Mouse (Mus musculus) ES-CJ7 (cell line): ENCODE data around the gene Lmf1.
A peak's percentile ranks its signal among the peaks of the same experiment; 100 is the strongest.

Experiments used
- DNase-seq: peaks from one replicate; pipeline ENCODE4 v3.0.0; 2011; ENCODE audit warnings: low read depth, low spot score

Gene Lmf1

DNA sequence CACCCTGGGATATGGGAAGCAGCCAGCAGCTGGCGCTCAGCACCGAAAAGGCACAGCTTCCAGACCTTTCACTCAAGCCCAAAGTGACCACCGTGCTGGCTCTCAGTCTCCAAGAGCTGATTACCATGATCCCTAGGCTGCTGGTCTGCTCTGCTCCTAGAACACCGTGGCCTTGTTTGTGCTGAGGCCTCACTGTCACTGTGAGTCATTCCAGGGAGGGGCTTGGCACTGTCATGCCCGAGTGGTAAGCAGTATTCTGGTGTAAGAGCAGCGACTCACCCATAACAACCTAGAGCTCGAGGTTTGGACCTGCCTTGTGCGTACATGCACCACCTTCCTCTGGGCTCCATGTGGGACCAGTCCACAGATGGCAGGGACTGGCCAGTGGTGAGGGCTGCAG lies 63.1 kb downstream of the Lmf1 start:
- no peak for DNase-seq

DNA sequence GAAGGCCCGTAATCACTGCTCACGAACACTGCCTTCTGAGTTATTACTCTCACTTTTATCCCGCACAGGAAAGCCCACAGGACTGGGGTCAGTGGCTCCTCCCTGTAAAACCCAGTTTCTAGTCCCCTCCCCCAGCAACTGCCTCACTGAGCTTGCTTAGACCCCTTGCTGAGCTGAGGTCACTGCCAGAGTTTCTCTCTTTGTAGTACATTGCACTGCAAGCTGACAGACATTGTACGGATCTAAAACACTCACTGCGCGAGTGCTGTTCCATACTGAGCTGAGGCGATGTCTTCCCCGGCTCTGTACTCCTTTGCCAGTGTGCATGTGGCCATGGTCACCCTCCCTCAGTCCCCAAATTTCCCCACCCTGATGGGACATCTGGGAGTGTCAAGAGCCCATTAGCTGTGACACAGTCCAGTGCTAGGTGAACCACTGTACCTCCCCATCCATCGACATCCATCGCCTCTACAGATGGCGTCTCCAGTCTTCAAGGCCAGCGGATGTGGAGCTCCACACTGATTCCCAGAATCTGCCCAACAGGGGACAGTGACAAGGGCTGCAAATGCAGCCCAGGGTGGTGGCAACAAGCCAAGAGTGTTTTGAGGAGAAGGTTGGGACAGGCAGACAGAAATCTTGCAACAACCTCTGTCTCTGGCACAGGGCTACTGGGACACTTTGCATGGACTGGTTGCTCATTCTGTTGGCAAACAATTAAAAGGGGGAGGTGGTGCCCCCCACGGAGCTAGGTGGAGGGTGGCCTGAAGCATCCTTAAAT lies 64.8 kb downstream of the Lmf1 start:
- DNase-seq, result peak; percentile 31

DNA sequence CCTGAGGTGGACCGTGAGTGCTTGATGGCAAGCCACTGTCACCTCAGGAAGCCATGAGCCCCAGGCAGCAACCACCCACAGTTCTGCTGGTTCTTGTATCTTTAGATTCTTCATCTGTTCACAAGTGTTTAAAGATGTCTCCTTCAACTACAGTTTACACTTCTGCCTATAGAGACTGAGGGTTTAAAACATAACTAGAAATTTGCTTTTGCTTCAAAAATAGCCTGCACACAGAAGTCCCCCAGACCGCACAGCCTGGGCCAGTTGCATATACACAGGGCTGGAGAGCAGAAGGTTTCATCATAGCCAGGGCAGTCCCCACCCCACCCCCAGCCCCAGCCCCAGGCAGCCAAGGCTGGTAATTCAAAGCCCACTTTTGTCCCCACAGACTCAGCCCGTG lies 65.9 kb downstream of the Lmf1 start:
- no peak for DNase-seq

DNA sequence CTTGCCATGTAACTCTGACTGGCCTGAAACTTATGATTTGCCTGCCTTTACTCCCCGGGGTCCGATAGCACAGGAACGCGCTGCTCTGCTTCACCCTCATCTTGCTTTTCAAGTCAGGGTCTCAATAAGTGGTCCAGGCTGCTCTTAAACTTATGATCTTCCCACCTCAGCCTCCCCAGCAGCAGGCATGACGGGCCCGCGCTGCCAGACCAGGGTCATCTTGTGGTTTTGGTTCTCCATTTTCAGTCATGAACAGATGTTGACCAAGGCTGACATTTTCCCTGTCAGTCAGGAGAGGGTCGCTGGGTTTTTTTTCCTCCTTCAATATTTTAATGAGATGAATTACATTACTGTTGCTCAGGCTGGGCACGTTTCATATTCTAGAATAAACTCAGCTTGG lies 66.8 kb downstream of the Lmf1 start:
- no peak for DNase-seq

DNA sequence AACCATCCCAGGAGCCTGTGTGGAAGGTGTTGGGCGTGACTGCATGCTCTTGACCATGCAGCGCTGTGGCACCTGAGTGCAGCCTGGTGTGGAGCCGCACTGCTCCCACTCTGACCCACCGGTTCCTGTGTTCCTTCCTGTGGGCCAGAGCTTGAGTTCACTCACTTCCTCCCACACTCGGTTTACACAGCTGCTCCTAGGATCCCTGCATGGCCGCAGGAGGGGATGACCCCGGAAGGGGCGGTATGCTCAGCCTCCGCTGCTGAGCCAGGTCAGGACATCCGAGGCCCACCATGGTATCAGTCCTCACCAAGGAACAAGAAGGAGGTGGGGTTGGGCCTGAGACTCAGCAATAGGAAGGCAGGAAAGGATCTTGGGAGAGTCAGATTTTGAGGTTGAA lies 69.0 kb downstream of the Lmf1 start:
- DNase-seq, result no peak

DNA sequence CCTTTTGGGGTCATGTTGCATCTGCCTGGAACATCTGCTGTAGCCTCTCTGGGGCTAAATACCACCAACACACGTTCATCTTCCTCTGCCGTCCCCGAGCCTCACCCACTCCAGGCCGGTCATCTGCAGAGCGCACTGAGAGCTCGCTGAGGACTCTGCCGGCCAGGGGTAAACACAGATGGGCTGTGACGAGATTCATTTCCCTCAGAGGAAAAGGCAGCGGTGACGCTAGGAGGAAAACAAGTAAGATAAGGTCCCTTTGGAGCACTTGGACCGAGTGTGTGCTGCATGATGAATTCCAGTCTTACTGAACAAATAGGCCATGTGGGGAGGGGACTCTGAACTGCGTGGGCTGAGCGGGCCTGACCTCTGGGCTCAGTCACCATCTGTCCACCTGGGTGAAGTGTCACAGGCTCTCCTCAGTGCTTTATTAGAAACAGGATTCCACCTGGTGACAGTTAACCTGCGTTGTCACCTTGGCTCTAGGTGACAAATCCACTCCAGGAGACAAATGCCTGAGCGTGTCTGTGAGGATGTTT lies 69.9 kb downstream of the Lmf1 start:
- no peak for DNase-seq

DNA sequence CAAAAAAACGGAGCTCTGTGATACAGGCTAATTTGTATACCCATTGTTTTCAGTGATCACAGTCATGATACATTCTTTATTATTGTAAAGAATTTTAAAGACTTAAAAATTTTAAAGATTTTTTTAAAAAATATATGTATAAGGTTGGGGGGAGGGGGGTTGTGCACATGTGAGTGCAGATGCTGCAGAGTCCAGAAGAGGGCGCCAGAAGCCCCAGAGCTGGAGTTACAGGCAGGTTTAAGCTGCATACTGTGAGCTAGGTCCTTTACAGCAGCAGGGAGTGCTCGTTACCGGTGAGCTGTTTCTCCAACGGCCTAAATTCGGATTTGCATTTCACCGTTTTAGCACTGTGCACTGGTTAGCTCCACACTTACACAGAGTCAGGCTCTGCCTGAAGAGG lies 71.8 kb downstream of the Lmf1 start:
- DNase-seq, result peak; percentile 22

DNA sequence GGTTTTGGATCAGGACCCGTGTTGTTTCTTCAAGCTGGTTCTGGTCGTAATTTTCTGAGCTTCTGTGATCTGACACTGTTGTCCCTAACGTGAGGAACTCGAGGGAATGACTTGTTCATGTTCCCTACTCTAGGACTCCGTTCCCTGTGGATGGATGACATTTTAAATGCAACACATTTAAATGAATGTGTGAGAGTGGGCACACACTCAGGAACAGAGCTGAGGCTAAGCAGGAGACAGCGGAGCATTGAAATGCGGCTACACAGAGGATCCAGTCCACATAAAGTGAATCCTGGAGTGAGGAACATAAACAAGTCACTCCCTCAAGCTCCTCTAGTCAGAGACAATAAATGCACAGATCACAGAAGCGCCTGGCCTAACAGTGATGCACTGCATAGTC lies 73.4 kb downstream of the Lmf1 start:
- no peak for DNase-seq

DNA sequence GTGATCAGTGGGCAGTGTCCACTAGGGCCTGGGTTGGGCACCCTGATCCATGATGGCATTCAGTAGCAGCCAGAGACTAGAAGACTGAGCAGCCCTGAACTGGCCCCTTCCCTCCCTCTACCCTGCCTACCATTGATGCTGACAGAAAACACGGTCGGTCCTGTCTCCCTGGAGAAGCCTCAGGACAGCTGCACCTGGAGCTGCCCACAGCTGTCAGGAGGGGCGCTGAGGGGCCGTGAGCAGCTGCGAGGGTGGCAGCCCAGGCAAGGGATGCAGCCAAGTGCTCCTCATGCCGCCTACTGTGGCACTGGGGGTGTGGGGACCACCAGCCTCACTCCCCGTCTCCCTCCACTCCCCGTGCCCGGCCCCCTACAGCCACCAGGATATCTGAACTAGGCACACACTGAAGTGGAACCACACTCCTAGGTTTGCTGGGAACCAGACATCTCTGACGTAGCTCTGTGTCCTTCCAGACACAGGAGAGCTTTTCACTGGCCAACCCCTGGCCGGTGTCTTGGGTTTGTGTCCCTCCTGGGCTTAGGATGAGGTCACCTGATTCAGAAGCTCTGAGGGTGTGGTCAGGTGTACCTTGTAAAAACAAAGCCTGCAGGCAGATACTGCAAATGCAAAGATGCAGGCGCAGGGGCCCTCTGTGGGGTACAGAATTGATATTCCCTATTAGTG lies 77.4 kb downstream of the Lmf1 start:
- DNase-seq, result no peak

DNA sequence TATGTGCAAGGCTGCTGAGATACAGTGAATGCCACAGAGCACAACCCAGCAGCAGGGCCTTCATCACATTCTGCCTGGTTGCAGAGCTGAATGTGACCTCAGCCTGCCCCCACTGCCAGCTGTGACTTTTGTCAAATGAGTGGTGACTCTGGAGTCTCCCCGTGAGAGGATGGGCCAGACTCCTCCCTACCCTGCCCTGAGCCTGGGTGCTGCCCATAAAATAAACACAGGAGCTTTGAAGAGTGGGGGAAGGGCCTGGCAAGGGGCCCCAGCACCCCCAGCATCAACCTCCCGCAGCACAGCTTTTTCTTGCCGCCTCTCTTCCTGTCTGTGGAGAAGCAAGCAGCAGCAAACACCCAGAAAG lies 77.9 kb downstream of the Lmf1 start:
- DNase-seq, result no peak

DNA sequence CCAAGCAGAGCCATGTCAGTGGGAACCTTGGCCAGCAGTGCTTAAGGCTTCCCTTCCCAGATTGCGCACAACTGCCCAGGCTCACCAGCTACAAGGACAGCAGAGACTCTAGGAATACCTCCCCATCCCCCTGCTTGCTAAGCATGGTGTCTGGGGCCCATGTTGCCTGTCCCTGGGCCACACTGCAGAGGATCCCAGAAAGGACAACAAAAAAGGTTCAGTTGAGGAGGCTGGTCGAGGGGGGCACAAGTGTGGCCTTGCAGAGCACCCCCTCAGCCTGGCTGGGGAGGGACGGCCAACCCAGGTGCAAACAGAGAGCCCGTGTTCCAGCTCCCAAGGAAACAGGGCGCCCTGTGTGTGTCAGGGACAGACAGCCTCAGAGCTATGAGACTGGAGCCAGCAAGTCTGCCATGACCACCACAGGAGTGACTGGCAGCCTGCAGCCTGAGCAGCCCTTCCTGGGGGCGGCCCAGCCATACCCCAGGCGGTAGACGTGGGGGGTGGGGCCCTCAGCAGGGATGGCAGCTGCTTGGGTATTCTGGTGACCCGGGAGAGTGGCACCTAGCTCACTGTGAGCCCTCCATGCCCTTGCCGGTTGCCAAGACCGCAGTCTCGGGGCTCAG lies 84.4 kb downstream of the Lmf1 start:
- DNase-seq, result no peak

DNA sequence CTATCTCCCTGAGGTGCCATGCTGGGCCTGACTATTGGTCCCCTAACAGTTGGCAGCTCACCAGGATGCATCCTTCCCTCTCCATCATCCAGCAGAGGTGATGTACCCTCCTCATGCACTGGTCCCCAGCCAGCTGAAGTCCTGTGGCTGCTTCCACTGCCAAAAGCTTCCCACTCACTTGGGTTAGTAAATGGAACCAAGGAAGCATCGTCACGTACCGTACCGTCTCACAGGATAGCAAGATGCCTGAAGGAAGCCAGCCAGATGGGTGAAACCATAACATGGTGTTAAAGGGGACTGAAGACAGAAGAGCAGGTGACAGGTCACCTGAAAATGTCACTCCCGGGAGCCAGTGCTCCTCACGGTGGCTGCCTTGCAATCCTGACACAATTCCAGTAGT lies 86.6 kb downstream of the Lmf1 start:
- DNase-seq, result no peak

DNA sequence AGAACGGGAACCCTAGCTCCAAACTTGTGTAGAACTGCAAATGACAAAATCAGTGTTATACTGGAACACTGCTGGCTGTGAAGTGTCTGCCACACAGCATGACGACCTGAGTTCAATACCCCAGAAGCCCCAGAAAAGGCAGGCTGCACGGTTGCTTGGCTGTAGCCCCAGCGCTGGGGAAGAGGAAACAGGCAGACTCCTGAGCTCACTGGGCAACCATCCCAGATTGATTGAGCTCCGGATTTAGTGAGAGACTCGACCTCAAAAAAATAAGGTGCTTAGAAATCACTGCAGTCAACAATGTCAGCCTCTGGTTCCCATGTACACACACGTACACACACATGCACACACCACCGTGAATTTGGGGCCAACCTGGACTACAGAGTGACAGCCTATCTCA lies 87.0 kb downstream of the Lmf1 start:
- no peak for DNase-seq

DNA sequence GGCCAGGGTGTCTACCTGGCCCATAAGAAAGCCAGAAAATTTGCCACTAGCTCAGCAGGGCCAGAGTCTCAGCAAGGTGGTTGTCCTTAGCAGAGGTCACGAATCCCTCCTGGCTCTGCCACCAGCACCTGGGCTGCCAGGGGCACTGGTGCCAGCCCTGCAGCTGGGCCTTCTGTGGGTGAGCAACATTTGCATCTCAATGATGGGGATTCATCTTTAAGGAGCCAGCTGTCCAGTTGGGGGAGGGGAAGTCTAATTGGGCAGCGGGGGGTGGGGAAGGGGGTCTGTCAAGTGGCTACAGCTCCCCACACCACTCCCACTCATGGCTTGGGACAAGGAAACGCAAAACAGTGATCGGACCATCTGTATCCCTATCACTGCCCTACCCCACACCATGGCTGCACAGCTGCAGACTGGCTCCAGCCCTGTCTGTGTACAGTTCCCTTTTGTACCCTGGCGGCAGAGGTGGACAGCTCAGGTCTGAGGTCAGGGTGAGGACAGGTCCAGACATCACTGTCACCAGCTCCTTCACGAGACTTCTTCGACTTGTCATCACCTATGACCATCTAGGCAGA lies 89.7 kb downstream of the Lmf1 start:
- no peak for DNase-seq

DNA sequence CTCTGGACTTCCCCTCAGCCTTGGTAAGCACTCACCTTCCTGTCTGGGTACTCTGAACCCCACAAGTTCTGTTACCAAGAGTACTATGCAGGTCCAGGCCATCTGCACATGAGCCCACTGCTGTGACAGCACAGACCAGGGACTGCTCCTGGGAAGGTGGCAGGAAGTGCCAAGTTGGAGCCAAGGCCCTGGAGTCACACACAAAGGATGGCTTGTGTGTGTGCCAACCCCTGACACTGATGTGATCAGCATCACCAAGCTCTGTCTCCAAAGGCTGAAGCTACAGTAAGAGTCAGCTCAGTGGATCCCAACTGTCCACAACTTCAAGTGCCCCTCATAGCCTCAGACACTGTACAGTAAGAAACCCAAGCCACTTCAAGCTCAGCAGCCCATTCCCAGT lies 94.1 kb downstream of the Lmf1 start:
- no peak for DNase-seq

DNA sequence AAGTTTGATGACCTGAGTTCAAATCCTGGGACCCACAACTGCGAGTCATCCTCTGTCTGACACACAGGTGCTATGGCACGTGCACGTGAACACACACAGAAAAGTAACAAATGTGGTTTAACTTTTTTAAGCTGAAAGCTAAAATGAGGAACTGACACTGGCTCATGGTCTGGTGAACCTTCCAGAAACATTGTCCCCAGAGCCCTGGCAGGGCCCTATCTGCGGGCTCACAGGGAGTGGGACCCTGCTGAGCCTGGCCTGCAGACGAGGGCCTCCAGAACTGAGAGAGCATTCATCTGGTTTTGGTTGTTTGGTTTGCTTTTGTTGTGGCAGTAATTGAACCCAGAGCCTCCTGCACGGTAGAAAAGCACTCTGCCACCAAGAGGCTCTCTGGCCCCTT lies 99.1 kb downstream of the Lmf1 start:
- DNase-seq, result no peak

DNA sequence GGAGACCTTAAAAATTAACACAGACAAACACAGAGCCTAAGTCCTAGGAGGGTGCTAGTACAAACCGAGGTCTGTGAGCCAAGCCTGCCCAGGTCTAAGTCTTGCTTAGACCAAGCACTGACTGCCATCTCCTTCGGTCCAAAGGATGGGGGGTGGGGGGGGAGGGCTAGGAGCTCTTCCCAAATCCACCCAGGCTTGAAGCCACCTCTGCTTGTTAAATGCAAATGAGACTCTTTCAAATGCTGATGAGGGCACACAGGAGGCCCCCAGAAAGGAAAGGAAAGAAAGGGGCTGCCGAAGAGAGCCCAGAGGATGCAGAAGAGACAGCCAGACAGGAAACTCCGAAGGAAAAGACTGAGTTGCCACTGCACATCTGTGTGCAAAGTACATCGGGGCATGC lies 100.9 kb downstream of the Lmf1 start:
- peak; percentile 90 for DNase-seq

DNA sequence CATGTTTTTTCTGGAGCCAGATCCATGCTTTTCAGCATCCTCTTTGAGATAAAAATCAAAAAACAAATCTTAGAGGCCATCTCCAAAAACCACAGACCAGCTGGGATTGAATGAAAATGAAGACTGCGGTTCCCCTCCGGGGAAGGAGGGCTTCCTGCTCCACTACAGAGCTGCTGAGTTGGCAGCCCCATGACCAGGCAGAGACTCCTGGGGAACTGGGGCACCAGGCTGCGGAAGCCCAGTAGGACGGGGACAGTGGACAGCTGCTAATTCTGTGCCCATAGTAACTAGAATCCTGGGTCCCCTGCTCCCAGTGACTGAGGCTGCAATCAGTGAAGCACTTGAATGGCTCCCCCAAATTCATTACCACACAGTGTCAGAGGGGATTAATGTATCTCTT lies 102.8 kb downstream of the Lmf1 start:
- no peak for DNase-seq

DNA sequence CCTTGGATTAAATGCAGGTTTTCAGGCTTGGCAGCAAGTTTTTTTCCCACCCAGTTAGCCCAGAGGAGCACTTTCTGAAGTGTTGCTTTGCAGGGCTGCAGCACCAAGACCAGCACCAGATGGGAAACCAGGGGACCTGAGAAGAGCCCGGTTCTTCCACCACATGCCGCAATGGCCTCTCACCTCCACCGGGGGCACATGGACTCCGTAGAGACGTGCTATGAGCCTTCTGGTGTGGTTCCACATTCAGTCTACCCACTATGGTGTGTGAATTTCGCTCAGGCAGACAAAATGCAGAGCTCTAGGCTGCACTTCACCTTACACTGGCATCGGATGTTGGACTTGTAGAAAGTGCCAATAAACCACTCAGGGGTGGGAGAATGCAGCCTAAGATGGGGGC lies 107.4 kb downstream of the Lmf1 start:
- DNase-seq, result peak; percentile 45

DNA sequence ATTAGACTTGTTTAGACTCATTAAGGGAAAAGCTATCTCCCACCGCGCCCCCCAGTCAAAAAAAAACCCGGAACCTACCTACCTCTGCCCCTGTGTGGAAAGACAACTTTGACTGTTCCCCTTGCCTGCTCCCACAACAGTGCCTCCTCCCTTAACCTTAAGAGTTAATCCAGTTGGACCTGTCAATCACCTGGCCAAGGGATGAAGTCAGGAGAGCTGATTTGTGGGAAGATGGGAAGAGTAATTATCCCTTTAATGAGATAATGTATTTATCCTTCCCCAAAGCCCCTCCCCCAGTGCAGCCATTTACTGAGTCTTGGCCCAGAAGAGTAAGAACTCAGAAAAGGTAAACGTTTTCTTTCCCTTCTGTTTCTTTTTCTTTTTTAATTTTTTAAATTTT lies 110.0 kb downstream of the Lmf1 start:
- DNase-seq, result no peak

DNA sequence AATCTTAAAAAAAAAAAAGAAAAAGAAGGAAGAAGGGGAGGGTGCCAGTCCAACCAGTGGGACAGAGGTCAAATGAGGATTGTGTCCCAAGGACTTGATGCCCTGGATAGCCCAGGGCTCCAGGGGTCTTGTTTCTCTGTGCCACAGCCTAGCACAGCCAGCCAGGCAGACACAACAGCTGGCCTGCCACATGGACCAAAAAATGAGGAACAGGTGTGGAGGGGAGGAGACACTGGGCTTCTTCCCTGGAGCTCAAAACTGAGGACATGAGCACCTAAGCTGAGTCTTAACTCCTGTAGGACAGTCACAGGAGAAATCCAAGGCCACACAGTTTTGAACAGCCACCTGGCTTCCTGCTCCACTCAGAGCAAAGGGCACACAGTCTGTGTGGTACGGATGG lies 117.4 kb downstream of the Lmf1 start:
- DNase-seq, result no peak

DNA sequence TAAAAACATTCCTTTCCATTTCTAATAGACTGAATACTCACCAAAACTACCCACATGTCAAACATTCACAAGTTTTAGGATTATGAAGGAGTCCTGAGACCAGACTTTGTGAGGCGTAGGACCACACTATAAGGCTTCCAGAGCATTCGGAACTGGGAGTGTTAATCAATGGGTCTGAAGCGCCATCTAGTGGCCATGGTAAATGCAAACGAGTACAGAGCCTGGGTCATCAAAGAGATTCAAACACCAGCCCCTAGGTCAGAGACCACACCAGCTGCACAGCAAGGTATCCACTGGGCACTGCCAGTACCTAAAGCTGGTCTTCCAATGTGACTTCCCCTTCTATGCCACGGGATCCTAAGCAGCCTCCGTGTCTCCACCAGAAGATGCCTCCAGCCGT lies 119.6 kb downstream of the Lmf1 start:
- DNase-seq, result peak; percentile 74
